Mouse (Mus musculus): ENCODE measurements around the gene Wnt8b.

Gene Wnt8b

DNA sequence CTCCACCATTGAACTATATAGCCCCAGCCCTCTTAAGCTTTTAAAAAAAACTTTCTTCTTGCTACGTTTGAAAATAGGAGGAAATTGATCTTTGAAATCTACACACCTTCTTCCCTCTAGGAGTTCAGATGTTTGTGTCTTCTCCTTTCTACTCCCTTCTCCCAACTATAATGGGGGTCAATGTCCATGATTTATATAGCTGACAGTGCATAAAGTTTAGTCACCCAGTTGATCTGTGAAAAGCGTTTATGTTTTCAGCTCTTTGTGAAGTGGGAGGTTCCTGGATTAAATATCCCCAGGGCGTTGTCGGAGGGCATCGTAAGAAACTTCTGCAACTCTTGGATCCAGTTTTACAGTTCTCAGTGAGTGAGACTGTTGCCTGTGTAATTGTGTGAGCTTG, 7.0 kb downstream of the Wnt8b start:
- no peak for TF ChIP-seq GATA4 (IDR thresholded peaks at IDR 0.05; ENCODE audit: insufficient replicate concordance, low read length)

DNA sequence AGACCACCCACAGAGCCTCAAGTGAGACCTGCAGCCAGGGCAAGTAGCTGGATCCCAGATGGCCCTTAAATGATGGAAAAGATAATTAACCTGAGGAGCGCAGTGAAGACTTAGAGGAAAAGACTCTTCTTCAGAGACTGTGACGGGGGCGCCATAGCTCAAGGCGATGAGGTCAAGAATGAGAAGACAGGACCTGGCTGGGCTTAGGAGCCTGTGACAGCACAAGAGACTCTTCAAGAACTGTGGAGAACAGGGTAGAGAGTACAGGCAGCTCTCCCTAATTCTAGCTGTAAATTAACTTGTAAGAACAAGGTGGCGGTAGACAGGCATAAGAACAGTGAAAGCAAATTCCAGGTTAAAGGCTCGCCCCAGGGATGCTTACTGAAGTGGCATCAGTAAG, 8.7 kb downstream of the Wnt8b start:
- TF ChIP-seq GATA4 (IDR thresholded peaks at IDR 0.05; ENCODE audit: insufficient replicate concordance, low read length), result no peak

DNA sequence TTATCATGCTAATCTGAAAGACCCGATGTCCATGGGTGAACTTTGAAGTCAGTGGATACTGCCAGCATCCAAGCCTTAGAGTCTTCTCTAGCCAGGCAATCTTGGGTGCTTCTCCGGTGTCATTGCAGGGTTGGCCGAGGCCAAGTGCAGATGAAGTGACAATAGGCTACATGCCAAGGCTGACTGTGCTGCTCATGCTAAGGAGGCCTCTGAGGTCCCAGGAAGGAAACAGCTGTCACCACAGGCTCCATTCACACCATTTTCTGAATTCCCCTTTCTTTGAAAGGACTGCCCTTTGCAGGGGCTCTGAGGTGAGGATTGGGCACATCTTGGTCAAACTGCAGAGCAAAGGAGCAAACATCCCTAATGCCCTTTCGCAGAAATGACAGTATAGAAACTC, 9.5 kb downstream of the Wnt8b start:
- no peak for TF ChIP-seq GATA4 (IDR thresholded peaks at IDR 0.05; ENCODE audit: insufficient replicate concordance, low read length)

DNA sequence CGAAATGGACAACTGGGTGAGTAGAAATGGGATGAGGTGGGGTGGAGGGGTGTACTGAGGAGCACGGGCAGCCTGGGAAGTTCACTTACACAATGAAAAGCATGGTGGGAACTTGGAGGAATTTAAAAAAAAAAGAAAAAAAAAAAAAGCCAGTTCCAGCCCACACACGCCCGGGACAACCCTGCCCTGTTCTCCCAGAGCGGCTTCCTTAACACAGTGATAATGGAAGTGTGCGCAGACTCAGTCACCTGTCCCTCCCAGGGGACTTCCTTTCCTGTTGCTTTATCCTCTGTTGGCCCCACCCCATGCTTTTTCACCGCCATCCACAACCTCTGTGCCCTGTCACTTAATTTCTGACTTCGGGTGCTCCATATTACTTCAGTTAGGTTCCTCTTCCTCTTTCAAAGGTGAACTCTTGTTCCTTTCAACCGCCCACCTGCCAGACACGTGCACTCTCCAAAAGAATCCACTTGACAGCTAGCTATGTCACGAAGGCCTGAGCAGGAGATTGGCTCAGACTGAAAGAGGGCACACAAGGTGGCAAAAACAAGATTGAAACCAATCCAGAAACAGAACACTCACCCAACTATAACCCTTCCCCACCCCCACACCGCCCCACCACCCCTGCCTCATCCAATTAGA, 17.4 kb downstream of the Wnt8b start:
- TF ChIP-seq GATA4 (IDR thresholded peaks at IDR 0.05; ENCODE audit: insufficient replicate concordance, low read length), result no peak

DNA sequence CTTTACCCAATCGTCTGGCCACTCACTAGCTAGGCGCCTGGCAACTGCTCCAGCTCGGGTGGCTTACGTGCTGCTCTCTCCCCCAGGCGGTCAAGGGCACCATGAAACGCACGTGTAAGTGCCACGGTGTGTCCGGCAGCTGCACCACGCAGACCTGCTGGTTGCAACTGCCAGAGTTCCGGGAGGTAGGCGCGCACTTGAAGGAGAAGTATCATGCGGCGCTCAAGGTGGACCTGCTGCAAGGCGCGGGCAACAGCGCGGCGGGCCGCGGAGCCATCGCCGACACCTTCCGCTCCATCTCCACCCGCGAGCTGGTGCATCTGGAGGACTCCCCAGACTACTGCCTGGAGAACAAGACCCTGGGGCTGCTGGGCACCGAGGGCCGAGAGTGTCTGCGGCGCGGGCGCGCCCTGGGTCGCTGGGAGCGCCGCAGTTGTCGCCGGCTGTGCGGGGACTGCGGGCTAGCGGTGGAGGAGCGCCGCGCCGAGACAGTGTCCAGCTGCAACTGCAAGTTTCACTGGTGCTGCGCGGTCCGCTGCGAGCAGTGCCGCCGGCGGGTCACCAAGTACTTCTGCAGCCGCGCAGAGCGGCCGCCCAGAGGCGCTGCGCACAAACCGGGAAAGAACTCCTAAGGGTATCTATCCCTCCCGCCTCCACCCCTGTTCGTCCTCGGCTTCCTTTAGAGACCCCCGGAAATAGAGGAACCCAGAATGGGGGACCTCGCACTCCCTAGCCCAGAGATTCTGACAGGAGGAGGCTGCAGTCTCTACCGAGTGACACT, 18.4 kb downstream of the Wnt8b start:
- no peak for TF ChIP-seq GATA4 (IDR thresholded peaks at IDR 0.05; ENCODE audit: insufficient replicate concordance, low read length)

DNA sequence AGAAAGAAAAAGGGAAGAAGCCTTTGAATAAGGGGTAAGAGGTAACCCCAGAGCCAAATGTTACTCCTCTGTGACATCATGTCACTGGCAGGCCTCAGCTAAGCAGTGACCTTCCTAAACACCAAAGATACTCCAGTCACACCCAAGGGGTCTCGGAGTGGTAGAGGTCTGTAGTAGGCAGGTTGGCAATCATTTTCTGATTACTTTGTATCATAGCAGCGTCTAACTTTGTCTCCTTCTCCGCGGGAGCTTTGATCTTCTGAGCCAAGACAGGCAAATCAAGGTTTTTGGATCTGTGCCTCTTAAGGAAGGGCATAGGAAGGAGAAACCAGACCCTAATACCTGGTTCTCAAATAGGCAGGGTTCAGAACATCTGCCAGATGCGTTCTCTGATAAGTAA, 19.3 kb downstream of the Wnt8b start:
- TF ChIP-seq GATA4 (IDR thresholded peaks at IDR 0.05; ENCODE audit: insufficient replicate concordance, low read length), result no peak

DNA sequence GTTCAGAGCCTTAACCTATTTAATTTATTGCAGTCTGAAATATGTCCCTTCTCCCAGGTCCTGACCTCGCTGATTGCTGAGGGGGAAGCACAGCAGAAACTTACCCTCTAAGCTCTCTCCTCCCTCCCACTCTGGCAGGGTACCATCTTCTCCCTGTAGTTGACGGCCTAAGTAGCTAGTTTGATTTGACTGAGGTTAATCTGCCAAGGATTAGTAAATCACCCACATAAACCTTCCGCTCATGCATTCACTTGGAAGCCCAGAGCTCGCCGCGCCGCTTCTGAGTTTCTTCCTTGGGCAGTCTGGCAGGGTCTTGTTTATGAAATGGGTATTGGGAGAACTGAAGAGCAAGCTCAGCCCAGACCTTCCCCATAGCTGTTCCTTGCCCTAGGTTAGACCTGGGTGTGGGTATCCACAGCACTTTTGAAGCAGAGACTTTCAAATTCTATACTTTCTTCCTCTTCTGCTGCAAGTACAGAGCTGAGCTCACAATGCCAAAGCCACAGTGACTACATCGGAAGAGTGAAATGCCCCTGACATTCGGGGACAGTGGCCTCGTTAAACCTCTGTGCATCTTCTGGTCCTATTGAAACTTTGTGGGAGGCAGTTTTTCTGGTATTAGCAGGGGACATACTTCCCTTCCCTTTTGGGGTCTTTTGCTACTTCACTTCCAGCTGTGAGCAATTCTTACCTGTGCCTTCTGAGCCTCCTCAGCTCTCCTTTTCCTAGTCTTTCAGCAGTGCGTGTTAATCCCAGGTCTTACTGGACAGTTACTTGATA, 20.0 kb downstream of the Wnt8b start:
- no peak for TF ChIP-seq GATA4 (IDR thresholded peaks at IDR 0.05; ENCODE audit: insufficient replicate concordance, low read length)

DNA sequence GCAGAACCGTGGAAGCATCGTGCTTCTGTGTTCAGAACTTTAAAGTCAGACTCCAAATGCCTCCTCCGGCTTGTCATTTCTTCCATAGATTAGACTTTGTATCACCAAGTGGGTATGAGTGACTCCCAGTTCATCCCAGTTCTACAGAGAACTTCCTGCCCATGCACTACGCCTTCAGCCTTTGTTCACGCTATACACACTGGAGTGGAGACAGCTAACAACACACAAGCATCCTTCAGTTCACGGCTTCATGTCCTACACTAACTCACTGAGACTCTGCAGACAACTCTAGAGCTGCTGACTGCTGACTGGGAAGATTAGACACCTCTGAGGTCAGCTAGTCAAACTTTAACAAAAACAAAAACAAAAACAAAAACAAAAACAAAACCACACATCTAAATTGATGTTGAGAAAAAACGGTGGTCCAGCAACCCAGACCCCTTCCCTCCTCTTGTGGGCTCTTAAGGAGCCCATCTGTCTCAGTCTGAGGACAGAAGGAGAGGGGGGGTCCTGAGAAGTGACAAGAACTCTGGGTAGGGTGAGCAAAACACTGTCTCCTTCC, 20.7 kb downstream of the Wnt8b start:
- TF ChIP-seq GATA4 (IDR thresholded peaks at IDR 0.05; ENCODE audit: insufficient replicate concordance, low read length), result no peak

DNA sequence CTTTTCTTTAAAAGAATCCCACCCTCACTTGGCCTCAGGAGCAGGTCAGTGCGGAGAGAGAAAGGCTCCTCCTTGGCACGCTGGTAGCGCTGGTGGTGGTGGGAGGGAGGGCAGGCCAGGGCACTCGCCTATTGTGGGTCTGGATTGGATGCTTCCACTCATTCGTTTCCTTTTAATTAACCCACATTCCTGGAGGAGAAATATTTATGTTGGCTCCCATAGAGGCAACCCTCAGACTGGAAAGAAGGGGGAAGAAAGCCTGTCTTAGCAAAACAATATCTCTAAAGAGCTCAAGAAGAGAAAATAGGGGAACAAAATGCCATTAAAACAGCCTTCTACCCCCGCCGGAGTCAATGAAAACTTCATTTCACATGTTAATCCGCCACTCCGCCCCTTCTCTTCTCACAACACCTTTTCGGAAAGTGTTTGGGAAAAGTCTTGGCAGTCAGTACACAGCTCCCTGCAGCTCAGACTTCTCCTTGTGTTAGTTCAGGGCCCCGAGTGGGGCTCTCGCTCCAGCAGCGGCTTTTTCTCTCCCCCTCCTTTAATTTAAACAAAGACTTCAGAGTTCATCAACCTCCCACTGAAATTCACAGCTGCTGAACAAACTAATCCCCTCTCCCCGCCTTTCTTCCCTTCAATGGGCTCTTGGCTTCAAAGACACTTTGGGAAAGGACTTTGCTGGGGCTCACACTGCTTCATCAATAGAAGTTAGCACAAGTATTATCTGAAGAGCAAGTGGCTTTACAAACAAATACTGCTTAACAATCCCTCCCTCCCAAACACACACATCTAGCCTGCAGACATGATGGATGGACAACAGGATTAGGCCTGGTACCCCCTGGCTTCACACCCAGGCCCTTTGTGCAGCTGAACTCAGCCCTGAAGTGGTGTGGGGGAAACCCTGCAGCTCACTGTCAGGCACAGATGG, 21.5 kb downstream of the Wnt8b start:
- no peak for TF ChIP-seq GATA4 (IDR thresholded peaks at IDR 0.05; ENCODE audit: insufficient replicate concordance, low read length)

DNA sequence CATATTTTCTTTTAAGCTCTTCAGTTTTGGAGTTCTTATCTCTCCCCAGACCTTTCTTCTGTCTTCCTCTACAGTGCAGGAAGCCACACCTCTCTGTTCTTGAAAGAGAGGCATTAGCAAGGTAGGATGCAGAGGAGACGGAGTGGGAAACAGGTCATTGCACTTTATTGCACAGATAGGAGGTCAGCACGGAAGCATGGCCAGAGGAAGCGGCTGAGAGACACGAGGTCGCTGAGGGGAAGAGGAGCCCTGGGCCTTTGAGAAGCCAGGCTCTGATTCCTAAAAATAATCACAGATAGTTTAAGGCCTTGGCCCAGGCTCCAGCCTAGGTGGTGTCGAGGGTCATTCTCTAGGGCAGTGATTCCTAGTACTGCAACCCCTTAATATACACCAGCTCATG, 22.5 kb downstream of the Wnt8b start:
- TF ChIP-seq GATA4 (IDR thresholded peaks at IDR 0.05; ENCODE audit: insufficient replicate concordance, low read length), result no peak

DNA sequence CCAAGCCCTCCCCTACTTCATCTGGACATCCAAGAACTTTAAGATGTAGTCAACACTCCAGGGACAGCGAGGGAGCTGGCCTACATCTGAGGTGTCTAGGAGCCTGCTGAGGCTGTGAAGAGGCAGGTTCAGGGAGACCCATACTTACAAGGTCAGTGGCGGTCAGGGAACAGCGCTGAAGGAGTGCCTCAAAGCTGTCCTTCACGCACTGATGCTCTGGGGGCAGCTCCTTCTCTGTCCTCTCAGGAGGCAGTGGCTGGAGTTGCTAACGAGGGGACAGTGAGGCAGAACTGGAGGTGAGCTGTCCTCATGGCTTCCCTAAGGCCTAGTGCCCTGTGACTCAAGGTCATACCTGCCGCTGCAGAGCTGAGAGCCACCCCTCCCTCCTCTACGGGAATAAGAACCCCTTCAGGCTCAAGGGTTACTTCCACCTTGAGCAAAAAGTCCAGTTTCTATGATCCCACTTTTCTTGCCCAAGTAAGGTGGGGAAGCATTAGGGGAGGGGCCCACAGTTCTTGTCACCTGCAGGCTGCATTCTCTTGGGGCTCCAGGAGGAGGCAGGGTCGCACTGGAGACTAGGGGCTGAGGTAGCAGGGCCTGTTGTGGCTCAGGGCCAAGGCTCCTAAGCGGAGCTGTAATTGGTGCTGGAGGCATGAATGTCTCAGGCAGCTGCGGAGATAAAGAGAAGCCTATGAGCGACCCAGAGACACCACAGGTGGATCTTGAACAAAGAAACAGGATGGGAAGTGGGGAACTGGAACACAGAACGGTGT, 24.9 kb downstream of the Wnt8b start:
- no peak for TF ChIP-seq GATA4 (IDR thresholded peaks at IDR 0.05; ENCODE audit: insufficient replicate concordance, low read length)

DNA sequence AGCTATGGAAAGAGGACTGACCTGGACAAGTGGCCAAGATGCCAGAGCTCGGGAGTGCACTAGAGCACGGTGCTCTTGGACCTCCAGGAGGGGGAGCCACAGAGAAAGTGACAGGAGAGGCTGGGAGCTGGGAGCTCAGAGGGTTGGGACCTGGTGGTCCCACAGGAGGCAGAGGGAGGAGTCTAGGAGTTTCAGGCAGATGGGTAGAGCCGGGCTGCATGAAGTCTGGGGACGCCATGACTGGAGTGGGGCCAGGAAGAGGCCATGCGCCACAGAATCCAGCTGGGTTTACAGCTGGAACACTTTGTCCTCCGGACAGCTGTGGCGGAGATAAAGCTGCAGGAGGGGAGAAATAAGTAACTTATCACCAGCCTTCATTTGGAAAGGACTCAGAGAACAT, 25.9 kb downstream of the Wnt8b start:
- peak; percentile 22; the same call in 1 of the 2 replicates for TF ChIP-seq GATA4 (IDR thresholded peaks at IDR 0.05; ENCODE audit: insufficient replicate concordance, low read length)

DNA sequence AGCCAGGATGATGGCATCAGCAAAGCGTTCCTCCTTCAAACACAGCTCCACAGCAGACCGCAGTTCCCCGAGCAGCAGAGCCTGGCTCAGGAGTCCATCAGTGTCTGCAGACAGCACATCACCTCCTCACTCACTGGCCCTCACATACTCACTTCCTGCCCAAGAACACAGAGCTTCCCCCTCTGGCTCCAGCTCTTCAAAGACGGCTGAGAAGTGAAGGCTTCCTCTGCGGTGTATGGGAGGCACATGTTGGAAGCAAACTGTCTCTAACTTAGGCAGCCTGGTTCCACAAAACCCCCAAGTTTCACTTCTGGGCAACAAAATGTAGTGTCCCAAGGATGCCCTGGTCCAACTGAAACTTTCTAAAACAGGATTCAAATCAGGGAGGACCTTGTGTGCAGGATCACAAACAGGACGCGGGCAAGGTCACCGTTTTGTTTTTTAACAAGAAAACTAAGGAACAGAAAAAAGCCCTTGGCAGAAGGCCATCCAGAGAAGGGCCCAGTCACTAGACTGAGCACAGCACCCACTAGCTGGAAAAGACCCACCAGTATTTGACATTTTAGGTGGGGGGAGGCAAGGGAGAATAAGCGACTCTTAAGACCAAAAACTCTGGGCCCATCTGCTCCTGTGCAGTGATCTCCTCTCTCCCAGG, 32.4 kb downstream of the Wnt8b start:
- TF ChIP-seq GATA4 (IDR thresholded peaks at IDR 0.05; ENCODE audit: insufficient replicate concordance, low read length), result no peak
